Mouse (Mus musculus): ENCODE measurements around the gene Olfr31. TPM values are rescaled to one million over a fixed set of nuclear protein-coding genes. Genes with fewer than 3 reads are reported as not detected.

Gene Olfr31
- total RNA-seq (2014; rRNA removed) (not detected in 2 replicates), polyA plus RNA-seq (2015; fragmentation: Nextera tagmentation; extraction: Ambion mirVana) (0.11 TPM in 1 of 2 replicates, not detected in the other)

- Histone ChIP-seq H3K9me3 (ENCODE audit: low read length) (no peaks in the 10 kb centered on the region), H3K27ac (ENCODE audit: low read depth, low read length) (no peak within 1 kb of the TSS), H3K4me2 (ENCODE audit: low read depth) (no peak within 1 kb of the TSS), H3K4me1 (ENCODE audit: insufficient read depth) (no peaks in the 10 kb centered on the region), H3K27me3 (ENCODE audit: insufficient read depth, low read length) (no peaks in the 10 kb centered on the region), H3K4me3 (ENCODE audit: low read depth, low read length) (no peak within 1 kb of the TSS), H3K9ac (no peak within 1 kb of the TSS), H3K36me3 (ENCODE audit: insufficient read depth) (no peaks in the 10 kb centered on the region)
- DNase-seq (no peak), ATAC-seq (no peak)
- TF ChIP-seq CTCF (IDR thresholded peaks at IDR 0.05; ENCODE audit: low read depth), result no peak
These were observed at the start of gene Olfr31 for GRCm38 (mm10) chr14:14322528-14322927. TSS of gene Olfr31 (plus strand) at chr14:14322828.

GRCm38 (mm10) chr14:14294426-14294825 lies 28.2 kb upstream of the Olfr31 start:
- Histone ChIP-seq H3K4me2 (ENCODE audit: low read depth) (no peak overlapping the region), H3K27ac (ENCODE audit: low read depth, low read length) (no peak overlapping the region), H3K9me3 (ENCODE audit: low read length) (no peaks in the 10 kb centered on the region), H3K36me3 (ENCODE audit: insufficient read depth) (no peaks in the 10 kb centered on the region), H3K27me3 (ENCODE audit: insufficient read depth, low read length) (no peaks in the 10 kb centered on the region), H3K4me1 (ENCODE audit: insufficient read depth) (no peaks in the 10 kb centered on the region), H3K4me3 (ENCODE audit: low read depth, low read length) (no peak overlapping the region), H3K9ac (no peak overlapping the region)
- 69% methylated on average over 7 of the region's 7 CpGs for WGBS
- no peak for TF ChIP-seq CTCF (IDR thresholded peaks at IDR 0.05; ENCODE audit: low read depth)
- ATAC-seq (no peak; the same call in 1 of the 2 replicates), DNase-seq (peak; percentile 7)

- no peak for TF ChIP-seq CTCF (IDR thresholded peaks at IDR 0.05; ENCODE audit: low read depth)
- ATAC-seq, result no peak
- no peaks in the 10 kb centered on the region for H3K9me3 ChIP-seq (ENCODE audit: low read length)
- no peak overlapping the region for H3K27ac ChIP-seq (ENCODE audit: low read depth, low read length)
- no peaks in the 10 kb centered on the region for H3K4me1 ChIP-seq (ENCODE audit: insufficient read depth)
- DNase-seq, result peak; percentile 1
- WGBS, result 58% methylated on average over 16 of the region's 16 CpGs
- no peak overlapping the region for H3K4me2 ChIP-seq (ENCODE audit: low read depth)
- no peak overlapping the region for H3K9ac ChIP-seq
- no peaks in the 10 kb centered on the region for H3K36me3 ChIP-seq (ENCODE audit: insufficient read depth)
- no peak overlapping the region for H3K4me3 ChIP-seq (ENCODE audit: low read depth, low read length)
- no peaks in the 10 kb centered on the region for H3K27me3 ChIP-seq (ENCODE audit: insufficient read depth, low read length)
These were observed 13.7 kb upstream of the Olfr31 start for GRCm38 (mm10) chr14:14308938-14309337.

GRCm38 (mm10) chr14:14309416-14309815 lies 13.2 kb upstream of the Olfr31 start:
- no peak overlapping the region for H3K9ac ChIP-seq
- no peak for TF ChIP-seq CTCF (IDR thresholded peaks at IDR 0.05; ENCODE audit: low read depth)
- H3K4me1 ChIP-seq (ENCODE audit: insufficient read depth), result no peaks in the 10 kb centered on the region
- H3K4me2 ChIP-seq (ENCODE audit: low read depth), result no peak overlapping the region
- H3K27me3 ChIP-seq (ENCODE audit: insufficient read depth, low read length), result no peaks in the 10 kb centered on the region
- no peaks in the 10 kb centered on the region for H3K36me3 ChIP-seq (ENCODE audit: insufficient read depth)
- WGBS, result 60% methylated on average over 14 of the region's 14 CpGs
- no peaks in the 10 kb centered on the region for H3K9me3 ChIP-seq (ENCODE audit: low read length)
- DNase-seq, result peak; percentile 0
- no peak overlapping the region for H3K27ac ChIP-seq (ENCODE audit: low read depth, low read length)
- ATAC-seq, result no peak
- no peak overlapping the region for H3K4me3 ChIP-seq (ENCODE audit: low read depth, low read length)

- peak; percentile 87 for DNase-seq
- Histone ChIP-seq H3K36me3 (ENCODE audit: insufficient read depth) (no peaks in the 10 kb centered on the region), H3K27me3 (ENCODE audit: insufficient read depth, low read length) (no peaks in the 10 kb centered on the region), H3K27ac (ENCODE audit: low read depth, low read length) (peak overlapping the region; percentile 79), H3K4me1 (ENCODE audit: insufficient read depth) (no peaks in the 10 kb centered on the region), H3K4me3 (ENCODE audit: low read depth, low read length) (peak overlapping the region; percentile 64), H3K4me2 (ENCODE audit: low read depth) (peak overlapping the region; percentile 88), H3K9me3 (ENCODE audit: low read length) (peaks cover 4% of the 10 kb centered on the region; the same call in 1 of the 2 replicates), H3K9ac (peak overlapping the region; percentile 71)
- TF ChIP-seq CTCF (IDR thresholded peaks at IDR 0.05; ENCODE audit: low read depth), result peak; percentile 69
- ATAC-seq, result peak; percentile 82
- WGBS, result 5% methylated on average over 39 of the region's 40 CpGs
These were observed 22.7 kb downstream of the Olfr31 start for GRCm38 (mm10) chr14:14345113-14345871.

GRCm38 (mm10) chr14:14345948-14346812 lies 23.6 kb downstream of the Olfr31 start, which contains the start of gene Il3ra:
TSS of gene Il3ra (plus strand) at chr14:14346275.
- peak within 1 kb of the TSS; percentile 71 for H3K9ac ChIP-seq
- H3K4me3 ChIP-seq (ENCODE audit: low read depth, low read length), result peak within 1 kb of the TSS; percentile 64
- peaks cover 5% of the 10 kb centered on the region; the same call in 1 of the 2 replicates for H3K9me3 ChIP-seq (ENCODE audit: low read length)
- no peak for TF ChIP-seq CTCF (IDR thresholded peaks at IDR 0.05; ENCODE audit: low read depth)
- no peaks in the 10 kb centered on the region for H3K36me3 ChIP-seq (ENCODE audit: insufficient read depth)
- ATAC-seq, result peak; percentile 67
- H3K27me3 ChIP-seq (ENCODE audit: insufficient read depth, low read length), result no peaks in the 10 kb centered on the region
- peak within 1 kb of the TSS; percentile 88 for H3K4me2 ChIP-seq (ENCODE audit: low read depth)
- H3K4me1 ChIP-seq (ENCODE audit: insufficient read depth), result no peaks in the 10 kb centered on the region
- peak within 1 kb of the TSS; percentile 79 for H3K27ac ChIP-seq (ENCODE audit: low read depth, low read length)
- WGBS, result 2% methylated on average over 65 of the region's 69 CpGs
- DNase-seq, result peak; percentile 87

Data from forebrain, postnatal 0 days (tissue).